Mouse (Mus musculus) duodenum, adult 2 months (tissue): Measurements from ENCODE around the gene Kcnk13. TPM values are rescaled to one million over a fixed set of nuclear protein-coding genes. Genes with fewer than 3 reads are reported as not detected.

Experiments
- polyA plus RNA-seq: library from polyadenylated mRNA; depleted of rRNA; stranded (reverse); fragments of >200 nt; gene quantifications from 2 replicates; pipeline ENCODE4 v1.2.3, GENCODE M21; 2012; ENCODE audit warnings: low replicate concordance; rRNA removed

Gene Kcnk13
- polyA plus RNA-seq = 0.14 and 0.24 TPM in 2 replicates

GRCm38 (mm10) chr12:99964301-99965202, at the start of gene Kcnk13:
TSS of gene Kcnk13 (plus strand) at chr12:99964499.

GRCm38 (mm10) chr12:100109986-100110696, 145.8 kb downstream of the Kcnk13 start, which contains the start of gene Psmc1:
TSS of gene Psmc1 (plus strand) at chr12:100110154.

Other genes with a start within 250 kb of the Kcnk13 start
- 0.22 and 0.32 TPM in 2 replicates for gene Efcab11, start 80.1 kb upstream of the Kcnk13 start, polyA plus RNA-seq
- gene Tdp1, start 80.0 kb upstream of the Kcnk13 start, polyA plus RNA-seq = 3.1 and 4.3 TPM in 2 replicates
- gene Psmc1, start 145.7 kb downstream of the Kcnk13 start, polyA plus RNA-seq = 11.3 and 13.4 TPM in 2 replicates
- gene Nrde2, start 195.2 kb downstream of the Kcnk13 start, polyA plus RNA-seq = 3.6 and 3.8 TPM in 2 replicates
- gene Calm1, start 234.9 kb downstream of the Kcnk13 start, polyA plus RNA-seq = 786 and 1,210 TPM in 2 replicates